Mouse (Mus musculus) G1E (cell line): ENCODE measurements at regions not wholly inside any gene's neighbourhood (a gene's known extent, or its start where the extent isn't known, plus 50 kb on each side); places are given as distances from the start of the nearest gene placed in this dataset.

Source experiments
- CTCF ChIP-seq: IDR thresholded peaks from 2 replicates; pipeline ENCODE4 v1.5.1; 2012; ENCODE audit warnings: low read depth, low read length, inconsistent platforms, mixed read lengths
- POLR2AphosphoS5 ChIP-seq: IDR thresholded peaks from 2 replicates; pipeline ENCODE4 v1.6.1; 2012; ENCODE audit warnings: low read depth, low read length, inconsistent platforms; ENCODE audit not compliant: insufficient replicate concordance

DNA sequence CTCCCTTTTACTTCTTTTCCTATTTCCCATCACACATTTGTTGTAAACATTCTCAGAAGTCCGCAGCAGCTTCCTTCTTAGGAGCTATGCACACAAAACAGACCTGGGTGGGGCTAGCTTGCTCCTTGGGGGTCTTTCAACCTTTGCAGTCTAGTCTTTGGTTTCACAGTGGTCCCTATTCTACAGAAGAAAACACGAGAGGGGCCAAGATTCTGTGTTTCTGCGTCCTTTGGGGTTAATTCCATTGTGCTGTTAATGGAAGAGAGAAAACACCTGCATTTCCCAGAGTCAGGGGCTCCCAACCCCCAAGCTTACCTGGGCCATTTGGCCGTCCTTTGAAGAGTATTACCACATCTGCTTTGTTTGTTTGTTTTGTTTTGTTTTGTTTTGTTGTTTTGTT is 154.6 kb downstream of the Mycn start:
- TF ChIP-seq CTCF, result no peak
- TF ChIP-seq POLR2AphosphoS5, result no peak
